Mouse (Mus musculus) myocyte (in vitro differentiated cells): ENCODE results near the gene Stac3. TPM values are rescaled to one million over a fixed set of nuclear protein-coding genes. Genes with fewer than 3 reads are reported as not detected.

Source experiments
- H3K27me3 ChIP-seq: one replicate; pipeline ENCODE4 v1.6.1; 2011; ENCODE audit not compliant: control insufficient read depth, insufficient read depth, insufficient read length
- H3K36me3 ChIP-seq: one replicate; pipeline ENCODE4 v1.6.1; 2011; ENCODE audit not compliant: control insufficient read depth, insufficient read depth
- H3K4me2 ChIP-seq: one replicate; pipeline ENCODE4 v1.6.1; 2011; ENCODE audit warnings: low read depth, control low read depth
- H3K4me3 ChIP-seq: one replicate; pipeline ENCODE4 v1.5.1; 2011; ENCODE audit warnings: mild to moderate bottlenecking, control low read depth, moderate library complexity
- H3K79me2 ChIP-seq: one replicate; pipeline ENCODE4 v1.6.1; 2011; ENCODE audit not compliant: control insufficient read depth, insufficient read depth
- H3ac ChIP-seq: one replicate; pipeline ENCODE4 v1.6.1; 2011; ENCODE audit not compliant: control insufficient read depth, insufficient read length
- CEBPB ChIP-seq: IDR thresholded peaks from 2 replicates; pipeline ENCODE4 v1.6.1; 2011; ENCODE audit warnings: mild to moderate bottlenecking, moderate library complexity; ENCODE audit not compliant: poor library complexity, insufficient read depth, severe bottlenecking
- E2F4 ChIP-seq: IDR thresholded peaks from one replicate; pipeline ENCODE4 v1.6.1; 2011; ENCODE audit warnings: mild to moderate bottlenecking, control low read depth, moderate library complexity; ENCODE audit not compliant: insufficient read depth
- MAX ChIP-seq: IDR thresholded peaks from one replicate; pipeline ENCODE4 v1.6.1; 2011; ENCODE audit warnings: low read depth, mild to moderate bottlenecking, control low read depth
- MYOD1 ChIP-seq, 3 experiments: IDR thresholded peaks; one replicate each; pipeline ENCODE4 v1.6.1; 2011; ENCODE audit warnings: control low read depth in 2 of 3, low read depth in 2 of 3, mild to moderate bottlenecking in 2 of 3, moderate library complexity in 1 of 3; ENCODE audit not compliant: insufficient read length in 2 of 3, control insufficient read depth in 1 of 3
- MYOG ChIP-seq, 3 experiments: IDR thresholded peaks; one replicate each; pipeline ENCODE4 v1.6.1; 2011; ENCODE audit warnings: control low read depth in 2 of 3, low read depth in 2 of 3, mild to moderate bottlenecking in 2 of 3; ENCODE audit not compliant: insufficient read length in 2 of 3, control insufficient read depth in 1 of 3, insufficient read depth in 1 of 3
- POLR2A ChIP-seq: IDR thresholded peaks from one replicate; pipeline ENCODE4 v1.6.1; 2011; ENCODE audit warnings: low read depth, mild to moderate bottlenecking, control low read depth, moderate library complexity; ENCODE audit not compliant: insufficient read length
- POLR2AphosphoS2 ChIP-seq: IDR thresholded peaks from one replicate; pipeline ENCODE4 v1.6.1; 2011; ENCODE audit warnings: low read depth, control low read depth; ENCODE audit not compliant: insufficient read length
- REST ChIP-seq: IDR thresholded peaks from one replicate; pipeline ENCODE4 v1.6.1; 2011; ENCODE audit warnings: mild to moderate bottlenecking, control low read depth, moderate library complexity; ENCODE audit not compliant: insufficient read depth, insufficient read length
- SRF ChIP-seq: IDR thresholded peaks from one replicate; pipeline ENCODE4 v1.6.1; 2011; ENCODE audit warnings: low read depth; ENCODE audit not compliant: control insufficient read depth, insufficient read length
- TCF12 ChIP-seq: IDR thresholded peaks from one replicate; pipeline ENCODE4 v1.6.1; 2011; ENCODE audit warnings: mild to moderate bottlenecking, control low read depth; ENCODE audit not compliant: poor library complexity, insufficient read depth, severe bottlenecking
- TCF3 ChIP-seq: IDR thresholded peaks from one replicate; pipeline ENCODE4 v1.6.1; 2011; ENCODE audit warnings: low read depth, control low read depth; ENCODE audit not compliant: insufficient read length
- USF1 ChIP-seq: IDR thresholded peaks from one replicate; pipeline ENCODE4 v1.6.1; 2011; ENCODE audit warnings: low read depth, mild to moderate bottlenecking, control low read depth, moderate library complexity
- polyA plus RNA-seq: library from polyadenylated mRNA; unstranded; fragments of >200 nt; fragmentation: generic; extraction: Trizol; gene quantifications from one replicate; pipeline ENCODE4 v1.2.1, GENCODE M21; 2012; ENCODE audit warnings: missing spikeins

Gene Stac3
- polyA plus RNA-seq, 1 experiment: 125 TPM

DNA sequence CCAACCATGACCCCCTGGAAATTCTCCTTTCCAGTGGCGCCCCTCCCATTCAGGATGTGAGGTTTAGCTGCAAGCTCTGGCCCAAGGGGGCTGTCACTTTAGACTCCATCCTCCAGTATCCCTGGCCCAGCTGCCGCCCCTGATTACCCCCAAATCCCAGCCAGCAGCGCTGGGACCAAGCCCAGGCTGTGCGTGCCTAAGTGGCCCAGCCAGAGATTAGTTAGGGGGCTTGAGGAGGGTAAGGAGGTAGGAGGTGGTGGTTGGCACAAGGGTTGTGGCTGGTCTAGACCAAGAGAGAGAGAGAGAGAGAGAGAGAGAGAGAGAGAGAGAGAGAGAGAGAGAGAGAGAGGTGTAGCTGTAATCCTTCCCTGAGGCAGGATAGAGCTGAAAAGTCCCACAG, 30.1 kb downstream of the Stac3 start:
- no peak for TF ChIP-seq MYOG (IDR thresholded peaks at IDR 0.05; ENCODE audit: control insufficient read depth in 1 of 3, insufficient read depth in 1 of 3, insufficient read length in 2 of 3, low read depth in 2 of 3)
- no peak for TF ChIP-seq USF1
- no peak for TF ChIP-seq POLR2A
- TF ChIP-seq MAX: no peak
- no peak for TF ChIP-seq CEBPB
- no peak for TF ChIP-seq TCF12
- no peak for TF ChIP-seq SRF
- no peak for TF ChIP-seq MYOD1 (IDR thresholded peaks at IDR 0.05; ENCODE audit: control insufficient read depth in 1 of 3, insufficient read length in 2 of 3, low read depth in 2 of 3)
- no peak for TF ChIP-seq E2F4
- H3K27me3 ChIP-seq: peaks cover 50% of the 10 kb centered on the region
- no peak overlapping the region for H3ac ChIP-seq
- no peaks in the 10 kb centered on the region for H3K36me3 ChIP-seq
- H3K4me3 ChIP-seq: no peak overlapping the region
- no peaks in the 10 kb centered on the region for H3K79me2 ChIP-seq
- no peak overlapping the region for H3K4me2 ChIP-seq

DNA sequence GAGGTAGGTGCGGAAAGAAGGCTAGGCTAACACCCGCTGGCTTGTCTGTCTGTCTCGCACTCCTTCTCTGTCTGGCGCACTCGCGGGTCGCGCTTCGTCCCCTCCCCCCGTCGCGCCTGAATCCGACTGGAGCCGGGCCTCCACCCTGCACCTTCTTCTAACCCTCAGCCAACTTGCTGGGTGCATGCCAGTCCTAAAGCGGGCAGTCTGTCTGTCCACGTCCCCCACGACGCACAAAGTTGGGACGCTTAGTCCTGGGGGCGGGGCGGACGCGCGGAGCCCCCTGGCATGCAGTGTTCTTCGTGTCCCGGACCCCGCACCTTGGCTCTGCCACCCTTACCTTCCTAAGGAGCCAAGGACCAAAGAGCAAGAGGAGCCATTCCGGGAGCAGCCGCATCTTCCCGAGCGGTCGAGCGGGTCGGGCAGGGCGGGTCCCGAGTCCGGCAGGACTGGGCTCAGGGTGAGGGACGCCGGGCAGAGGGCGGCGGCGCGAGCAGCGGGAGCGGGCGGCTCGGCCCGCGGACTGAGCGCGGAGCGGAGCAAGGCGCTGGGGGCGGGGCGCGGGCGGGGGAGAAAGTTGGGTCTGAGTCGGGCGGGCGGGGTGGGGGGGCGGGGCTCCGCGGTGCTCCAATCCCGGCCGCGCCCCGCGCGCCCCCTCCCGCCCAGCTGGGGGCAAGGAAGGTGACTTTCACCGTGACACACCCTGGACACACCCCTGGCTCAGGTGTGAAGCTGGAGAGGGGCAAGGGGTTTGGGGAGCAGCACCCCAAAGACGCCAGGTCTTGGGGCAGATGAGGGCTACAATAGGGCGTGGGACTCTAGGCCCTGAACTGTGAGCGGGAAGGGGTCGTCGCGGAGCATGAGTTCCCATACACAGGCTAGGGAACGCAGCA, 32.8 kb downstream of the Stac3 start, which contains the start of gene Nxph4:
TSS of gene Nxph4 (minus strand) at position 524 of the 893 bp plus-strand sequence.
- H3K79me2 ChIP-seq: no peaks in the 10 kb centered on the region
- peak within 1 kb of the TSS; percentile 30 for H3ac ChIP-seq
- H3K36me3 ChIP-seq: no peaks in the 10 kb centered on the region
- peak within 1 kb of the TSS; percentile 96 for H3K4me2 ChIP-seq
- H3K4me3 ChIP-seq: peak within 1 kb of the TSS; percentile 15
- peaks cover 40% of the 10 kb centered on the region for H3K27me3 ChIP-seq
- TF ChIP-seq CEBPB (no peak), POLR2A (peak; percentile 58), REST (no peak), TCF3 (no peak), MYOD1 (IDR thresholded peaks at IDR 0.05; ENCODE audit: control insufficient read depth in 1 of 3, insufficient read length in 2 of 3, low read depth in 2 of 3) (no peak), SRF (no peak), TCF12 (no peak), E2F4 (no peak)

- TF ChIP-seq TCF12 (no peak), MYOG (IDR thresholded peaks at IDR 0.05; ENCODE audit: control insufficient read depth in 1 of 3, insufficient read depth in 1 of 3, insufficient read length in 2 of 3, low read depth in 2 of 3) (no peak), POLR2AphosphoS2 (no peak), SRF (no peak), USF1 (no peak), POLR2A (no peak), TCF3 (no peak), E2F4 (no peak), MAX (no peak)
- H3K4me2 ChIP-seq: peak overlapping the region; percentile 88
- H3K27me3 ChIP-seq: peaks cover 35% of the 10 kb centered on the region
- no peaks in the 10 kb centered on the region for H3K36me3 ChIP-seq
- peak overlapping the region; percentile 30 for H3ac ChIP-seq
- H3K79me2 ChIP-seq: no peaks in the 10 kb centered on the region
- H3K4me3 ChIP-seq: peak overlapping the region; percentile 15
These were observed 33.5 kb downstream of the Stac3 start for GRCm38 (mm10) chr10:127534929-127535384.

GRCm38 (mm10) chr10:127536586-127537314, 35.3 kb downstream of the Stac3 start:
- Histone ChIP-seq H3K4me3 (no peak overlapping the region), H3K27me3 (peaks cover 19% of the 10 kb centered on the region), H3K79me2 (no peaks in the 10 kb centered on the region), H3K36me3 (peaks cover 4% of the 10 kb centered on the region), H3K4me2 (no peak overlapping the region), H3ac (no peak overlapping the region)
- TF ChIP-seq POLR2AphosphoS2: peak; percentile 16
- TF ChIP-seq MYOG (IDR thresholded peaks at IDR 0.05; ENCODE audit: control insufficient read depth in 1 of 3, insufficient read depth in 1 of 3, insufficient read length in 2 of 3, low read depth in 2 of 3): no peak

DNA sequence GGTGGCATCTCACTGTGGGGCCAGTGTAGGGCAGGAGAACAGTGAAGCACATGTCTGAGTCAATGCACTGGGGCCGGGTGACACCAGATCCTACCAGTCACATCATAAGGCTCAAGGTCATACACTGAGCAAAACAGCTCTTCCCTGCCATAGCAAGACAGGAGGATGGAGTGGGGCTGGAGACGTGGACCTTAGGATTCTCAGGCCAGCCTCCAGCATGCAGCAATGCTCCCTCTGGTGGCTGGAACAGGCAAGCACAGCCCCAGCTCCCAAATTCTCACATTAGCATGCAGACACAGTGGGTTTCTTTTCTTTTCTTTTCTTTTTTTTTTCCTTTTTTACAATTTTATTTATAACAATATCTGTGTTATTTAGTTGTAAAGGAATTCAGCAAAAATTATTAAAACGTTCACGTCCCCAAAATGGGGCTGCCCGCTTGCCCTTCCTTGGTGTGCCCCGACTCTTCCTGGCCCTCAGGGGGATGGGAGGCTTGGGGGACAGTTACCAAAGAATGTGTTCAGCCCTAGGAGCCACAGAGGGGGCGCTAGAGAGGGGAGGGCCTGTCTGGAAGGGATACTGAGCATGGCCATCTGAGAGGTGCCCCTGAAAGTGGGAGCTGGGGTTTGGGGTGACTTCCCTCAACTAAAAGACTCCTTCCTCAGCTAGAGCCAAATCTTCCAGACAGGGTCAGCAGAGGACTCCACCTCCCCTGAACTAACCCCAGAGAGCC, 36.5 kb downstream of the Stac3 start:
- TF ChIP-seq MAX (no peak), POLR2AphosphoS2 (peak; percentile 72), MYOG (IDR thresholded peaks at IDR 0.05; ENCODE audit: control insufficient read depth in 1 of 3, insufficient read depth in 1 of 3, insufficient read length in 2 of 3, low read depth in 2 of 3) (no peak)
- Histone ChIP-seq H3K27me3 (peaks cover 8% of the 10 kb centered on the region), H3ac (no peak overlapping the region), H3K79me2 (no peaks in the 10 kb centered on the region), H3K36me3 (peaks cover 4% of the 10 kb centered on the region), H3K4me2 (no peak overlapping the region), H3K4me3 (no peak overlapping the region)
